Mouse (Mus musculus) heart, embryonic 16.5 days (tissue): Measurements from ENCODE around the gene Cryba4. TPM values are rescaled to one million over a fixed set of nuclear protein-coding genes. Genes with fewer than 3 reads are reported as not detected.

Source experiments
- ATAC-seq: fragments of 200-750 bp; cut with Nextera tagmentation; replicated peaks from 2 replicates; pipeline ENCODE4 v1.8.0; 2017; ENCODE audit warnings: moderate number of reproducible peaks; ENCODE audit not compliant: insufficient read depth, low FRiP score; ENCODE audit errors: extremely low read depth
- H3K27ac ChIP-seq: fragments of 300-500 bp; sonication (generic); 2 replicates; pipeline ENCODE4 v1.5.1; 2014; ENCODE audit warnings: mild to moderate bottlenecking, low read length, control low read depth, moderate library complexity
- H3K27me3 ChIP-seq: fragments of 300-500 bp; sonication (generic); 2 replicates; pipeline ENCODE4 v1.6.1; 2014; ENCODE audit warnings: low read length, mixed read lengths; ENCODE audit not compliant: control insufficient read depth, insufficient read depth
- H3K36me3 ChIP-seq: fragments of 300-500 bp; sonication (generic); 2 replicates; pipeline ENCODE4 v1.6.1; 2014; ENCODE audit not compliant: control insufficient read depth, insufficient read depth
- H3K4me1 ChIP-seq: fragments of 300-500 bp; sonication (generic); 2 replicates; pipeline ENCODE4 v1.6.1; 2014; ENCODE audit warnings: low read length, mixed read lengths; ENCODE audit not compliant: control insufficient read depth, insufficient read depth
- H3K4me2 ChIP-seq: fragments of 300-500 bp; sonication (generic); 2 replicates; pipeline ENCODE4 v1.6.1; 2014; ENCODE audit warnings: low read depth, mild to moderate bottlenecking, control low read depth, low read length
- H3K4me3 ChIP-seq: fragments of 300-500 bp; sonication (generic); 2 replicates; pipeline ENCODE4 v1.5.1; 2014; ENCODE audit warnings: mild to moderate bottlenecking, control low read depth, low read length
- H3K9ac ChIP-seq: fragments of 300-500 bp; sonication (generic); 2 replicates; pipeline ENCODE4 v1.6.1; 2014; ENCODE audit warnings: low read length, control low read depth
- H3K9me3 ChIP-seq: fragments of 300-500 bp; sonication (generic); replicated peaks from 2 replicates; pipeline ENCODE4 v1.6.1; 2016; ENCODE audit warnings: low read length; ENCODE audit not compliant: control insufficient read depth
- WGBS: fragments of 180-500 bp; shearing (Covaris S2); extraction: QIAGEN DNeasy Blood & Tissue Kit; methylation state at CpG from one replicate; pipeline ENCODE4 v1.1.7; 2014; 5-methylcytosine and 5-hydroxymethylcytosine counted together
- polyA plus RNA-seq: library from polyadenylated mRNA; unstranded; fragments of >200 nt; fragmentation: Nextera tagmentation; extraction: Ambion mirVana; gene quantifications from 2 replicates; pipeline ENCODE4 v1.2.1, GENCODE M21; 2015

Cryba4 gene
- polyA plus RNA-seq: 1.6 and 2.0 TPM in 2 replicates

GRCm38 (mm10) chr5:112252400-112252799, at the start of gene Cryba4:
Cryba4 (minus strand) TSS chr5:112252518.
- no peaks in the 10 kb centered on the region for H3K36me3 ChIP-seq
- WGBS: 33% methylated on average over 2 of the region's 2 CpGs

GRCm38 (mm10) chr5:112301694-112302093, 49.4 kb upstream of the Cryba4 start:
- Histone ChIP-seq H3K9ac (no peak overlapping the region), H3K9me3 (no peaks in the 10 kb centered on the region), H3K4me3 (no peak overlapping the region), H3K4me2 (no peak overlapping the region), H3K27ac (0 out of 2 replicates have a peak overlapping the region, but pooled peaks have one; percentile 9), H3K36me3 (no peaks in the 10 kb centered on the region), H3K4me1 (peaks cover 25% of the 10 kb centered on the region), H3K27me3 (no peaks in the 10 kb centered on the region)
- no peak for ATAC-seq
- WGBS: 74% methylated on average over 4 of the region's 4 CpGs

More at GRCm38 (mm10) chr5:112252400-112252799, at the start of gene Cryba4:
- Histone ChIP-seq H3K27ac (peak within 1 kb of the TSS; percentile 74), H3K4me1 (peaks cover 29% of the 10 kb centered on the region), H3K9me3 (no peaks in the 10 kb centered on the region), H3K9ac (0 out of 2 replicates have a peak within 1 kb of the TSS, but pooled peaks have one; percentile 9), H3K4me2 (no peak within 1 kb of the TSS), H3K4me3 (no peak within 1 kb of the TSS), H3K27me3 (no peaks in the 10 kb centered on the region)
- ATAC-seq: no peak

- 76% methylated on average over 6 of the region's 6 CpGs for WGBS
- no peaks in the 10 kb centered on the region for H3K27me3 ChIP-seq
- no peak overlapping the region for H3K4me2 ChIP-seq
- no peaks in the 10 kb centered on the region for H3K9me3 ChIP-seq
- no peak overlapping the region for H3K4me3 ChIP-seq
- H3K4me1 ChIP-seq: peaks cover 32% of the 10 kb centered on the region
- no peaks in the 10 kb centered on the region for H3K36me3 ChIP-seq
- H3K9ac ChIP-seq: no peak overlapping the region
- ATAC-seq: no peak
- no peak overlapping the region; the same call in 1 of the 2 replicates for H3K27ac ChIP-seq
Measured at GRCm38 (mm10) chr5:112300721-112301308, 48.5 kb upstream of the Cryba4 start.

- no peak overlapping the region for H3K9ac ChIP-seq
- no peak for ATAC-seq
- H3K36me3 ChIP-seq: no peaks in the 10 kb centered on the region
- H3K27me3 ChIP-seq: no peaks in the 10 kb centered on the region
- H3K9me3 ChIP-seq: no peaks in the 10 kb centered on the region
- no peak overlapping the region for H3K27ac ChIP-seq
- H3K4me3 ChIP-seq: no peak overlapping the region
- H3K4me2 ChIP-seq: no peak overlapping the region
- 77% methylated on average over 2 of the region's 2 CpGs for WGBS
- peaks cover 37% of the 10 kb centered on the region for H3K4me1 ChIP-seq
Measured at GRCm38 (mm10) chr5:112300112-112300511, 47.8 kb upstream of the Cryba4 start.

GRCm38 (mm10) chr5:112299399-112299798, 47.1 kb upstream of the Cryba4 start:
- Histone ChIP-seq H3K27ac (peak overlapping the region; percentile 64), H3K36me3 (no peaks in the 10 kb centered on the region), H3K4me2 (no peak overlapping the region), H3K4me3 (no peak overlapping the region), H3K9me3 (no peaks in the 10 kb centered on the region), H3K27me3 (no peaks in the 10 kb centered on the region), H3K9ac (no peak overlapping the region), H3K4me1 (peaks cover 38% of the 10 kb centered on the region)
- 81% methylated on average over 4 of the region's 4 CpGs for WGBS
- ATAC-seq: no peak

- no peaks in the 10 kb centered on the region for H3K27me3 ChIP-seq
- WGBS: 66% methylated on average over 12 of the region's 12 CpGs
- no peaks in the 10 kb centered on the region for H3K9me3 ChIP-seq
- H3K36me3 ChIP-seq: no peaks in the 10 kb centered on the region
- H3K9ac ChIP-seq: no peak overlapping the region
- H3K27ac ChIP-seq: peak overlapping the region; percentile 80
- H3K4me2 ChIP-seq: no peak overlapping the region
- H3K4me1 ChIP-seq: peaks cover 39% of the 10 kb centered on the region
- no peak overlapping the region for H3K4me3 ChIP-seq
- peak; percentile 67; the same call in 1 of the 2 replicates for ATAC-seq
Measured at GRCm38 (mm10) chr5:112298226-112298988, 46.1 kb upstream of the Cryba4 start.

- no peaks in the 10 kb centered on the region for H3K9me3 ChIP-seq
- H3K9ac ChIP-seq: no peak overlapping the region
- ATAC-seq: no peak
- WGBS: 54% methylated on average over 2 of the region's 2 CpGs
- no peaks in the 10 kb centered on the region for H3K36me3 ChIP-seq
- H3K27me3 ChIP-seq: no peaks in the 10 kb centered on the region
- H3K4me3 ChIP-seq: no peak overlapping the region
- H3K4me2 ChIP-seq: no peak overlapping the region
- H3K27ac ChIP-seq: peak overlapping the region; percentile 80
- peaks cover 40% of the 10 kb centered on the region for H3K4me1 ChIP-seq
Measured at GRCm38 (mm10) chr5:112297257-112297656, 44.9 kb upstream of the Cryba4 start.

- Histone ChIP-seq H3K9me3 (no peaks in the 10 kb centered on the region), H3K9ac (no peak overlapping the region), H3K27me3 (no peaks in the 10 kb centered on the region), H3K4me1 (peaks cover 39% of the 10 kb centered on the region), H3K27ac (peak overlapping the region; percentile 80), H3K4me3 (no peak overlapping the region), H3K4me2 (no peak overlapping the region), H3K36me3 (no peaks in the 10 kb centered on the region)
- 30% methylated on average over 6 of the region's 6 CpGs for WGBS
- 0 out of 2 replicates have a peak, but pooled peaks have one; percentile 11 for ATAC-seq
Measured at GRCm38 (mm10) chr5:112296404-112297181, 44.3 kb upstream of the Cryba4 start.
